Mouse (Mus musculus) G1E-ER4 (cell line): ENCODE results near the gene Gm42420. TPM values are rescaled to one million over a fixed set of nuclear protein-coding genes. Genes with fewer than 3 reads are reported as not detected.

Experiments
- GATA1 ChIP-seq: IDR thresholded peaks from one replicate; pipeline ENCODE4 v1.8.0; 2012; ENCODE audit warnings: low read length, inconsistent platforms
- polyA plus RNA-seq: library from polyadenylated mRNA; stranded (reverse); fragments of >175 nt; gene quantifications from 2 replicates; pipeline ENCODE4 v1.2.3, GENCODE M21; 2012

The Gm42420 gene
- polyA plus RNA-seq, 1 experiment, result not detected

DNA sequence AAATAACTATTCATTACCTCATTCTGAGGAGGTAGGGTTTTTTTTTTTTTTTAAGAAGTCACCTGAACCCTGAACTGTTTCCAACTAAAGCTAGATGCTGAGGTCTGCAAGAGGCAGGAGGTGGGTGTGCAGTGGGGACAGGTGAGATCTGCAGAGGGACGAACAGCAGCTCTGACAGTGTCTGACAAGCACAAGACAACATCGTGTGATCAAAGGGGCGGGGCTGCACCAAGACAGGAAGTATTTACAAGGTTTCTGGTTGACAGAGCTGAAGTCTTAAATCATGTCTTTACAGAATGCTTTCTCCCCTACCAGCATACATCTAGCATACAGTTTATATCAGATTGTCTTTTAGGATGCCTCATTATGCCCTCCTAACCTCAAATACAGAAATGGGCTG, 21.3 kb downstream of the Gm42420 start:
- TF ChIP-seq GATA1, result no peak

DNA sequence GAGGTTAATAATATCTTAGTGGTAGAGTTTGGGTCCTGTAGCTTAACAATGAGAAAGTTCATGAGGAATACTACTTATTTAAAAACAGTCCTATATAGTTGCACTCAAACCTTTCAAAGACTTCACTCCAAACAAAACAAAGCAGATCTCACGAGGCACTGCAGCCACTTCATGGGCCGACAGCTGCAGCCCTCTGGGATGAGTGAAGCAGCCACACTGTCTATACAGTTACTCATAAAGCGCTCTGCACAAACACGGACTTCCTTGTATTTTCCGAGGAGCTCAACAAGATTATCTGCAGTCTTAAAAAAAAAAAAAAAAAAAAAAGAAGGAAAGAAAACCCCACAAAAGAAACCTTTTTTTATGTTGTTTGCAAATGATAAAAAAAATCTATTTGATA, 21.8 kb downstream of the Gm42420 start:
- no peak for TF ChIP-seq GATA1

DNA sequence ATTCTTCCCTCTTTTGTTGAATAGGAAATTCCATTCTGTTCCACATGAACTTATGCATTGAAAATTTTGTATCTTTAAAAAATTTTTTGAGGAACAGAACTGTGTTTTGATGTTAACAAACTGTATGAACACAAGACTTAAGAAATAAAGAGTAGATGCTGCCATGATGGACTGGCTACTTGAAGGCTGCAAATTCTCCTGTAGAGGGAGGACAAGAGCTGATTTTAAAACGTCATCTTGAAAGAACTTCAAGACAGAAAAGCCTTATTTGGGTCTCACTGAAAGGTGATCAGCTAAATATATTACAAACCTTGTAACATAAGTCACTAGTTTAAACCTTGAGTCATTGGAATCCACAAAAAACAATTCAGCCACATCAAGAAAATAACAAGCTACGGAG, 24.7 kb downstream of the Gm42420 start:
- TF ChIP-seq GATA1, result no peak

DNA sequence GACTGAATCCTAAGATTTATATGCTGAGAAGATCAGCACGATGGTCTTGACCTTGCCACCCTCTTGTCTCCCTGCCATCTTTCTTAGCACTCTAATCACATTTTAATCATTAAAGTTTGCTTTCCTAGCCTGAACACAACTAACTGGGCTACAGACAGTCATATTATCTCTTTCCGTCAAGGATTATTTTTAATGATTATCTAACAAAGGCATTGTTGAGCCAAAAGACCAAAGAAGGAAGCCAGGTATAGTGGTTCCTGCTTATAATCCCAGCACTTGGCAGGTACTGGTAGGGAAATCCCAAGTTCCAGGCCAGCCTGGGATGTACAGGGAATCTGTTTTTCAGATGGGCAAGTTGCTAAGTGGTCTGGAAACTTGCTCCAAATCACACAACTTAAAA, 25.7 kb downstream of the Gm42420 start:
- TF ChIP-seq GATA1, result no peak

Other genes starting within 250 kb of the Gm42420 start
- gene Slc37a3, start 208.1 kb upstream of the Gm42420 start, polyA plus RNA-seq, result 2.3 and 3.6 TPM in 2 replicates
- 0.06 TPM in 1 of 2 replicates, not detected in the other for gene Rab19, start 204.6 kb upstream of the Gm42420 start, polyA plus RNA-seq
- gene Mkrn1, start 165.3 kb upstream of the Gm42420 start, polyA plus RNA-seq, result 72.2 and 96.9 TPM in 2 replicates
- not detected in 2 replicates for gene Dennd2a, start 27.9 kb upstream of the Gm42420 start, polyA plus RNA-seq
- 10.9 and 12.2 TPM in 2 replicates for gene Adck2, start 11.9 kb upstream of the Gm42420 start, polyA plus RNA-seq
- 226 and 271 TPM in 2 replicates for gene Ndufb2, start 6.8 kb downstream of the Gm42420 start, polyA plus RNA-seq
- gene Braf, start 139.7 kb downstream of the Gm42420 start, polyA plus RNA-seq, result 1.6 and 2.2 TPM in 2 replicates
- gene Mrps33, start 225.2 kb downstream of the Gm42420 start, polyA plus RNA-seq, result 4.4 and 6.2 TPM in 2 replicates